Mouse (Mus musculus) mouse trophoblast stem cell (cell line): ENCODE data around the gene Rasl12.

Source experiments
- in situ Hi-C, 2 experiments: fragments of 300-500 bp; cut with MseI, MboI; formaldehyde crosslinking; loops; 2 replicates in 1 of 2; 3 replicates in 1 of 2; pipeline ENCODE4 v1.15.1; 2025

The Rasl12 gene

DNA sequence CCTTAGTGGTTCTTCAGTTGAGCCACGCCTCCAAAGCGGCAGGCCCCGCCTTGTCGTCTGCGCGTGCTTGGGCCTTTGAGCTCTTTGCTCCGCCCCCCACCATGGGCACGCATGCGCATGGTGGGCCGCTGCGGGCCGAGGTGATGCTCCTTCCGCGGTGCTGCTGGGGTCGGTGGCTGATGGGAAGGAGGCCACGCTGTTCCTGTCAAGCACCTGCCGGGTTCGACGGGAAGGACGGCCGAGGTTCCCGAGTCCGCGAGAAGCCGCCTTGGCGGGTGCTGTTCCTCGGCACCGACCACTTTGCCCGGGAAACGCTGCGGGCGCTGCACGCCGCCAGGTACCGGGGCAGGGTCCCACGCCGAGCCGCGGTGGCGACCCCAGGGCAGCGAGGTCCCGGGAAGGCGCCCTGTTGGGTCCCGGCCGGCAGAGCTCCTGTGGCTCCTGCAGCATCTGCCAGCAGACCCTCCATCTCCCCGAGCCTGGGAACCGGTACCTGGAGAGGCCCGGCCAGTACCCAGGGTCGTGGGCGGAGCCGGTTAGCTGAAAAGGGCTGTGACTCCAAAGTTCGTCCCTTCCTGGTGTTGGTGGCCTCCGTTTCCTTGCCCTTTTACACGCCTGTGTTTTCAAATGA is 37.5 kb downstream of the Rasl12 start, which contains the start of gene Mtfmt:
TSS of gene Mtfmt (plus strand) at position 112 of the 631 bp plus-strand sequence.
- in situ Hi-C loops, result no loop called here

DNA sequence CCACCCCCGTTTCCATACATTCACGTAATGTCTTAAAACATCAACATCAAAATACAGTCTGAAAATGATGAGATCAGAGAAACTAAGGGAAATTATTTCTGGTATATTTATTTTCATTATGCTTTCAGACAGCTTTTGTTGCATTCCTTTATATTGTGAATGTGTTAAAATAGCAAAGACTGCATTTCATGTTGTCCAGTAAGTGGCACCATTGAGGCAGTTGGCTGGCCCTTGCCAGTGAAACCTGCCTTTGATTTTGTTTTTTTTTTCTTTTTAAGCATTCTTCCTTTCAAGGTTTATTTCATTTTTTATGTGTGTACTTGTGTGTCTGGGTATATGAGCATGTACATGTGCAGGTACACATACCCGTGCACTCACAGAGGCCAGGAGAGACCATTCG is 46.4 kb downstream of the Rasl12 start:
- in situ Hi-C loops, result no loop called here

GRCm38 (mm10) chr9:65447951-65448350 is 49.6 kb downstream of the Rasl12 start:
- in situ Hi-C loops, result no loop called here

DNA sequence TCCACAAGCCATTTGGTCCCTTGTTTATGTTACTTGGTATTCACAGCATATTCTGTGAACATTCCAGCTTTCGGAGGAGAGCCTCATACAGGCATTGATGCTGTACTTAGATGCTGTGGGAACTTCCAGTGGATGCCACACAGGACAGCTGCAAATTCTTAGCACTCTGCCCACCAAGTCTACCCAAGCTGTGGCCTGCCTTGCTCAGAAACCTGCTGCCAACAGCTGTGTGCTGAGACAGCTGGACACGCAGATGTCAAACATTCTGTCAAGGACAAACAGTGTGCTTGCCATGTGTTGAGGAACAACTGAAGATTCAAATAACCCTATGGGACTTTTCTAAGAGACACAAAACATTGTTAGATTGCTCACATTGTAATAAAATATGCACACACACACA is 60.7 kb downstream of the Rasl12 start:
- in situ Hi-C loops, result no loop called here

DNA sequence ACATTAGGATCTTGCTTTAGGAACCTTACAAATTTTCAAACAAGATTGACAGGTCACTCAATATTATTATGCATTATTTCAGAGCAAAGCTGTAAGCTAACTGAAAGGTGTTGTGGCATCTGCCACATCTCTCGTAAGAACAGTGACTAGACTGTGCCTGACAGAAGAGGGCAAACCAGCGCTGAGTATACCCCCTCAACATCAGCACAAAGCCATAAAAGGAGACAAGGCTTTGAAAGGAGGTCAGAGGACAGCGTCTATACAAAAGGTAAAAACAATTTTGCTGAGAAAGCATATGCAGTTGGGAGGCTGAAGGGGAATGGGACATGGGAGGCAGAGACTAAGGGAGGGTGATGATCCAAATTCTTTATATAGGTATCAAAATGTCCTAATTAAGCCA is 61.9 kb downstream of the Rasl12 start:
- in situ Hi-C loops, result no loop called here

DNA sequence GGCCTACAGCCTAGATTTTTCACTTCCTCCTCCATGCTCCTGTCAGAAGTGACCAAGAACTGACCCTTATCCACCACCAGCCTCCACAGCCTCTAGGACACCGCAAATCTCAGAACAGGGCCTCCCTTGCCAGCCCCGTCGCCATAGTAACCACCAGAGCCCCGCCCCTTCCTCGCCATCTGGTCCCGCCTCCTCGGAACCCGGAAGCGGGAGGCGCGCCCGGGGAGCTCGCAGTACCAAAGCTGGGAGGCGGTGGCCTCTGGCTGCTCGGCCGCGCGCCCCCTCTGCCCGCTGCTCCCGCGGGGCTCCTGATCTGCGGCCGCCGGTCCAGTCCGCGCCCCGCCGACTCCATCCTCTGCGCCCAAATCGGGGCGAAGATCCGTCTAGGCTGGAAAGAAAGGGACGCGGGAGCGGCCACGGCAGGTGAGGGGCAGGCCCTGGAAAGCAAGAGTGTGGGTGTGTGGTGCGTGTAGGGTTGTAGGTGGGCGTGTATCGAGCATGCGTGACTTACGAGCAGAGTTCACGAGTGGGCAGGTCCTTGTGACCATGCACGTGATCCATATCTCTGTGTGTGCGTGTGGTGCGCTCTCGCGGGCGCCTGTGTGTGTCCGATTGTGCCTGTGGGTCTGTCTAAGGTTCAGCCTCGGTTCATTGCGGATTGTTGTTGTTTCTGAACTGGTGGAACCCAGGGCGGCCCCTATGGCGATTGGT is 62.6 kb downstream of the Rasl12 start, which contains the start of gene Spg21:
TSS of gene Spg21 (plus strand) at position 216 of the 711 bp plus-strand sequence.
- in situ Hi-C loops, result no loop called here

GRCm38 (mm10) chr9:65462544-65462943 is 64.2 kb downstream of the Rasl12 start:
- in situ Hi-C loops, result no loop called here

GRCm38 (mm10) chr9:65464161-65464560 is 65.9 kb downstream of the Rasl12 start:
- in situ Hi-C loops, result no loop called here
